Mouse (Mus musculus): ENCODE results near the gene Bard1.

Gene Bard1

GRCm38 (mm10) chr1:71102344-71103173 lies at the start of gene Bard1:
Gene Bard1, minus strand, starts transcription at chr1:71103146.
- peak; percentile 72 for DNase-seq (ENCODE audit: low spot score)

DNA sequence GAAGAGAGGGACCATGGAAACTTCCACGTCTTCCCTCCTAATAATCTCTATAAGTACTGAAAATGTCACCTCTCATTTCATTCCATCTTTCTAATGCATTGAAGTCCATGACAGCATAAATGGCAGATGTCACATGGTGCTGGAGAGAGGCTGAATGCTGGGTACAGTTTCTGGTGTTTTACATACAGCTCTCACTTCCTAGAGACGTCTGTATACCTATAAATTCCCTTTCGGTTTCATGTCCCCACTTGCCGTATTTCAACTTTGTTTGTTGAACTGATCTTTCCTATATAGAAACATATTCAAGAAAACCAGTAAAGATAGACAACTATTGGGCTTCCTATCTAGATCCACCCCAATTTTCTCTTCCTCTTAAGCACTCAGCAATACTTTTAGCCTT lies 24.2 kb upstream of the Bard1 start:
- no peak for DNase-seq (ENCODE audit: low spot score)

- no peak for DNase-seq (ENCODE audit: low spot score)
Measured at GRCm38 (mm10) chr1:71118511-71118910, 15.6 kb upstream of the Bard1 start.

DNA sequence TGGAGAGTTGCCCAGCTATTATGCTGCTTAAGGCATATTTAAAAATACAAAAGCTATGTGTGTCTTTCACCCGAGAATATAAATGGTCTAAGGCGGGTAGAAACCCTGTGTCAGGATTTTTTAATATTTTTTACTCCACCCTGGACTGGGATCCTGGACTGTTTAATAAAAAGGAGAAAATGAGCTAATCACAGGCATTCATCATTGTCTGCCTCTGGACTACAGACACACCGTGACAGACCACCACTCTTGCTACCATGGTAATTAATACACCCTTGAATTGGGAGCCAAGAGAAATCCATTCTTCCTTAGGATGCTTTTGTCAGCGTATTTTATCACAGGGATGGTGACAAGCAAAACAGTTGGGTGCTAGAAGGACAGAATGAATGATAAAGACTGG lies 14.3 kb upstream of the Bard1 start:
- DNase-seq (ENCODE audit: low spot score) = no peak

- no peak for DNase-seq (ENCODE audit: low spot score)
Measured at GRCm38 (mm10) chr1:71115781-71116180, 12.8 kb upstream of the Bard1 start.

DNA sequence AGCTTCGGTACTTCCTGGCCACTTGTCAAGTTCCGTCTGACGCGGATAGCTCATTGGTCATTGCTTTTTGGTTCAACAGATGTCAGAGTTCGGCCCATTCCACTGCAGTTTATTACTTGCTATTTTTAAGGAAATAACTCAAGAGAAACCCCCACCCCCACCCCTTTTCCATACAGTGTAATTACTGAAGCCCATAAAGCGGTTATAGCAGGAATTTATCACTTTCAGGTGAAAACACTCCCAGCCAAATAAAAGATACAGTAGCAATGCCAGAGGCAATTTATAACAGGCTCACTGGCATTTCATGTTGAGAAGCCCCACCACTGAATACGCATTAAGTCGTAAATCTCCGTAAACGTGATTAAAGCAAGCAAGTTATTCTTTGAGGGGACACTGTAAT lies 6.9 kb upstream of the Bard1 start:
- no peak for DNase-seq (ENCODE audit: low spot score)

- no peak for DNase-seq (ENCODE audit: low spot score)
Measured at GRCm38 (mm10) chr1:71106127-71106526, 3.2 kb upstream of the Bard1 start.

- no peak for DNase-seq (ENCODE audit: low spot score)
Measured at GRCm38 (mm10) chr1:71105724-71106123, 2.8 kb upstream of the Bard1 start.

DNA sequence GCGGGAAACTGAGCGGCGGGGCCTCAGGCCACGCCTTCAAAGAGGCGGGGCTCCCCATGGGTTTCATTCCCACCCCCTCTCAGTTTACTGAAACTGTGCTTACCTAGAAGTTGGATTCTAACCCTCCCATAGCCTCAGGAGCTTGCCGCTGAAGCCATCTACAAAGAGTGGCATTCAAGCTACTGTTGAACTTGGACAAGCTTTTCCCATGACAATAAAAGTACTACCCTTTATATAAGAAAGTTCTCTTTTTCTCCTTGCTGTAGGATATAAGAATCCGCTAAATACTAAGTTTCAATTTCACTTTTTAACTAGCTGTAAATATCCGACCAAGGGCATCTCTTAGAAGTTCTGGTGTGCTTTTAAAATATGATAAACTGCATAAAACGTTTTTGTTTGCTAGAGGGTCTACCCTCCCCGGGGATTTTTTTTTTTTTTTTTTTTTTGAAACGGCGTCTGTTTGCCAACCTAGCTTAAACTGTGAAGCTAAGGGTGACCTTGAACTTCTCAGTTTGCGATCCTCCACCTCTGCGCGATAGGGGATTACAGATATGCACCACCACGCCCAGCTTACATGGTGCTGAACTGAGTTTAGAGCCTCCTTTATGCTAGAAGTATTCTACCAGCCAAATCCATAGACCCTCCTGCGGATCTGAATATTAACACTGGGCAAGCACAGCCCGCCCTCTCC lies 373 bp upstream of the Bard1 start:
- DNase-seq (ENCODE audit: low spot score) = no peak

DNA sequence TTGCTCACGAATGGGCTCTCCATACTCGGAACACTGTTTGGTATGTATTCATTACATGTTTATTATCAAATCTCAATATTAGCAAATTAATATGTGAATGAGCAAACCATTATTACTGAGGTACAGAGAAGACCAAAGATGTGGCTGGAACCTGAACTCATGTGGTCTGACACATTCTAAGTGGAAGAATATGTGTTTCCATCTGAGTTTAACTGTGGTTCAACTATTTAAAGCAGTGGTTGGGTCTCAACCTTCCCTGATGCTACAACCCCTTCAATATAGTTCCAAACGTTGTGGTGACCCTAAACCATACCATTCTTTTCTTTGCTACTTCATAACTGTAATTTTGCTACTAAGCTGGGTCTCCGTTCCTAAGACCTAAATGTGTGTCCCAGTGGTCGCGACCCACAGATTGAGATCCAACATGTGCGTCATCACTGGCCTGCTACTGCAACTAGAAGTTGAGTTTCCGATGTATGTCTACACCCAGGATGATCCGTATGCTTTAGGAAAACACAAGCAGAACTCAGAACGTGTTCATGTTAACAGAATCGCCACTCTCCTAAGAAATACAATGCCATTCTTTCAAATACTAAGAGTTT lies 1.5 kb downstream of the Bard1 start:
- no peak for DNase-seq (ENCODE audit: low spot score)

DNA sequence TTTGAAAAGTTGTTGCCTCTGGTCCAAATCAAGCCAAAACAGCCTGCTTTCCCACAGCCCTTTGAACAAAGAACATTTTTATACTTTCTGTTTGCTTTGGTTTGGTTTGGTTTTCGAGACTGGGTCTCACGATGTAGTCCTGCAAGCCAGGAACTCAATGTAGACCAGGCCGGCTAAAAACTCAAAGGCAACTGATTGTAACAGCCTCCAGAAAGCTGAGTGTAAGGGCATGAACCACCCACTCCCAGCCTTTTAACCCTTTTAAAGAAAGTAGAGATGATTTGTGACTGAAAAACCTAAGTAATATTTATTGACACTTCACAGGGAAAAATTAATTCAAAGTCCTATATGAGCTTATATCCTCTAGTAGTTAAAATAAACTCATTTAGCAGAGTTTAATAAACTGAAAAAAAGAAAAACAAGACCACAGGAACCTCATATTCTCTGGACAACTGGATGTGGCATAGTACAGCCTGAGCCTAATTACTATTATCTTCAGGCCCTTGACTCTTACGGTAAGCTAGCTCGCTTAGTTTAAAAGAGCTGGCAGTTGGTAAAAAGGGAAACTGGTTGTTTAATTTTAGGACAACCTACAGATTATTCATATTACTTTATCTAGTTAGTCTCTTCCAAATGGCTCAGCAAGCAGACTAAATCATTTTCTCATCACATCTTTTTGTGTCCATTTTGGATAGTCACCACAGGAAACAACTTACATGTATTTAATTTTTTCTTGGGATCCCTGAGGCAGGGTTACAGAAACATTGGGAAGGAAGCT lies 2.2 kb downstream of the Bard1 start:
- DNase-seq (ENCODE audit: low spot score) = no peak

DNA sequence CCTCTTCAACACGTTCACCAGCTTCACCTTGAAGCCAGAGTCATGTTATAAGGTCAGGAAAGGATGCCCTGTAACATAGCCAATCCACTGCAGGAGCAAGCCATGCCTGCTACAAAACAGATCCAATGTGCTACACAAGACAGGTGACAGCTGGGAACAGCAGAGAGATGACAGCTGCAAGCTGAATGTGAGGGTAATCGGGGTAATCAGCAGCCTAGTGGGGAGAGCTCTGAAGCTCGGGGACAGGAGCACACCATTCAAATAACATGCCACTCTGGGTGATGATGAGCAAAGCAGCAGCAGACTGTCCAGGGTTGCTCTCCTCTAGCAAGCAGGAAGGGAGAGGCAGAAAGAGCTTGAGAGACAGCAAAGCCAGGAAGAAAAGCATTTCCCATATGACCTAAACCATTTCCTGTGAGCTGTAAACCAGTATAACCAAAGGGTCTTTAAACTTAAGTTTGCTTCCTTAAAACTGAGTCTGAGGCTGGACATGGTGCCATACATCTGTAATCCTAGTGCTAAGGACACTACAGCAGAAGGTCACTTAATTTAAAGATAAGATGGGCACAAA lies 2.9 kb downstream of the Bard1 start:
- no peak for DNase-seq (ENCODE audit: low spot score)

- DNase-seq (ENCODE audit: low spot score) = no peak
Measured at GRCm38 (mm10) chr1:71096031-71096430, 6.9 kb downstream of the Bard1 start.

GRCm38 (mm10) chr1:71095211-71095805 lies 7.6 kb downstream of the Bard1 start:
- DNase-seq (ENCODE audit: low spot score) = no peak

DNA sequence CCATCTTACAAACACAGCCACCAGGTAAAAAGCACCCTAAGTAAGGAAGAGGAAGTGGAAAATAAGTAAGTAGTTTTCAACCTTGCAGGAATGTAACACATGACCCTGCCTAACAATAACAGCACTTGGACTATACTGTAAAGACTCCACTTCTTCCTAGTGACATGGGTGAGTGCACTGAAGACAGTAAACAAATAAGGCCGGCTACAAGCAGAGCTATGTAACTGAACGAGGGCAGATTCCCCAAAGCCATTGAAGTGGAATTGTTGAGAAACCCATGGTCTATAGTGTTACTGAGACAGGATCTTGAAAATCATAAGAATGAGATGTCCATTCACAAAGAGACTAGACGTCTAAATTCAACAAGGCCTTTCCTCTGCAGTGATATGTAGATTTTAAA lies 27.3 kb downstream of the Bard1 start:
- no peak for DNase-seq (ENCODE audit: low spot score)

DNA sequence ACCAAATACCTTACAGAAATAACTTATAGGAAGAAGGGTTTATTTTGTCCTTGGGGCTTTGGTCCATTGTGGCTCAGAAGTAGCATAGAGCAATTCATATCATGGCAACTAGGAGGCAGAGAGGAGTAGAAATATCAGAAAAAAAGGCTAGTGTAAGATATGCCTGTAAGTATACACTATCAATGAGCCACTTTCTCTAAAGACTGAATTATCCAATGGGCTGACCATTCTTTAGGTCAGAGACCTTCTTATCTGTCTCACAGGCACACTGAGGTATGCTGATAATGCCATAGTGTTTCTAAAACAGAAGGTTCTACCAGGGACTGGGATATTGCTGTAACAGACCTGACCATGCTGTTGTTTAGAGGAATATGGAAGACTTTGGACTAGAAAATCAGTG lies 32.2 kb downstream of the Bard1 start:
- no peak for DNase-seq (ENCODE audit: low spot score)

DNA sequence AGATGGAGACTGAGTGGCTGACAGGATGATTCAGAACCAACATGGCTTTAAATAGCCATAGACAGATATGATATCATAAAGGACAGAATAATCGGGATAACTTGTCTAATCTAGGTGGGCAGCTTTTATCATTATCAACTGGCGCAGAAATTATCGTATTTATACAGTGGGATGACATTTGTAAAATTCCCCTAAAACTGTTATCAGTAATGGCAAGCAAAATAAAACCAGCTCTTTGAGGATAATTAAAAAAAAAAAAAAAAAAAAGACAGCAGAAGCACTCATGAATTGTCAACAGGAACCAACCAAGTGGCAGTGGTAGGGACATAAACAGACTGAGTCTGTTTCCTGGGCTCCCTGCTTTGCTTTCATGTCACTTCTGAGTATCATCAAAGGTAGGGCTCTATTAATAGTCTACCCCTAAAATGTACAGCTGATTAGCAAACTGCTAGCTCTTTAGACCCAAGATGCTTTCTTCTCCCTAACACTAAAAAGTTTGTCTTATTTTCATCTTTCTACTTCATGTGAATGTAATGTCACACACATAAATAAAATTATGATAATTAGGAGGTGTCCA lies 34.1 kb downstream of the Bard1 start:
- no peak for DNase-seq (ENCODE audit: low spot score)

GRCm38 (mm10) chr1:71063885-71064492 lies 39.0 kb downstream of the Bard1 start:
- DNase-seq (ENCODE audit: low spot score) = no peak

GRCm38 (mm10) chr1:71056143-71056542 lies 46.8 kb downstream of the Bard1 start:
- no peak for DNase-seq (ENCODE audit: low spot score)

- DNase-seq (ENCODE audit: low spot score) = no peak
Measured at GRCm38 (mm10) chr1:71055454-71055853, 47.5 kb downstream of the Bard1 start.

DNA sequence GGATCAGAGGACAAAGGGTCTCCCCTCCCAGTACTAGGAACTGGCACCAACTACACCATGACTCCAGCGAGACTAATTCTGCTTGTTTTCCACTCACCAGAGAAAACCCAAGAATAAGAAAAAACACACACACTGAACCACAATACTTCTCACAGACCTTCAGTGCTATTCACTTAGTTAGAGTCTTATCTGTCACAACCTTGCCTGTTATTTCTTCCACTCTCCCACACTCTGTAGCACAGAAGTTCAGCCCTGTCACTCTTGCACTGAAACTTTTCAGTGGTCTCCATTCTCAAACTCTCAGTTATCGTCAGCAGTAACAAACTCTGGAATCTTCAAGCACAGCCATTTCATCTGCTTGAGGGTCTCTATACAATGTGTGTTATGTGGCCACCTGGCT lies 50.2 kb downstream of the Bard1 start:
- no peak for DNase-seq (ENCODE audit: low spot score)
